Mouse (Mus musculus): Measurements from ENCODE around the gene Sin3b.
A peak's percentile ranks its signal among the peaks of the same experiment; 100 is the strongest.

Gene Sin3b

GRCm38 (mm10) chr8:72753165-72753564, 30.1 kb downstream of the Sin3b start:
- no peak for DNase-seq (ENCODE audit: low spot score in 2 of 2)

- no peak for DNase-seq (ENCODE audit: low spot score in 2 of 2)
These were observed 30.7 kb downstream of the Sin3b start for GRCm38 (mm10) chr8:72753781-72754180.

- DNase-seq (ENCODE audit: low spot score in 2 of 2): no peak
These were observed 32.9 kb downstream of the Sin3b start for GRCm38 (mm10) chr8:72756031-72756430.

- DNase-seq (ENCODE audit: low spot score in 2 of 2): no peak
These were observed 33.8 kb downstream of the Sin3b start for GRCm38 (mm10) chr8:72756771-72757390.

GRCm38 (mm10) chr8:72757426-72758195, 34.5 kb downstream of the Sin3b start:
- DNase-seq (ENCODE audit: low spot score in 2 of 2): peak in 1 of 2 experiments; percentile 0

- no peak for DNase-seq (ENCODE audit: low spot score in 2 of 2)
These were observed 35.2 kb downstream of the Sin3b start for GRCm38 (mm10) chr8:72758310-72758709.

GRCm38 (mm10) chr8:72760216-72760615, 37.1 kb downstream of the Sin3b start:
- no peak for DNase-seq (ENCODE audit: low spot score in 2 of 2)

- DNase-seq (ENCODE audit: low spot score in 2 of 2): no peak
These were observed 38.4 kb downstream of the Sin3b start, which contains the start of gene F2rl3 for GRCm38 (mm10) chr8:72761322-72762051. Gene F2rl3 (plus strand): TSS chr8:72761880.

GRCm38 (mm10) chr8:72762306-72762705, 39.2 kb downstream of the Sin3b start:
- no peak for DNase-seq (ENCODE audit: low spot score in 2 of 2)

GRCm38 (mm10) chr8:72765696-72766095, 42.6 kb downstream of the Sin3b start:
- no peak for DNase-seq (ENCODE audit: low spot score in 2 of 2)

GRCm38 (mm10) chr8:72766777-72767176, 43.7 kb downstream of the Sin3b start:
- no peak for DNase-seq (ENCODE audit: low spot score in 2 of 2)

- DNase-seq (ENCODE audit: low spot score in 2 of 2): no peak
These were observed 54.7 kb downstream of the Sin3b start for GRCm38 (mm10) chr8:72777797-72778196.

GRCm38 (mm10) chr8:72780644-72781043, 57.6 kb downstream of the Sin3b start:
- no peak for DNase-seq (ENCODE audit: low spot score in 2 of 2)

GRCm38 (mm10) chr8:72801583-72801982, 78.5 kb downstream of the Sin3b start:
- no peak for DNase-seq (ENCODE audit: low spot score in 2 of 2)
